Mouse (Mus musculus): ENCODE measurements around the gene Kcnmb3. TPM values are rescaled to one million over a fixed set of nuclear protein-coding genes. Genes with fewer than 3 reads are reported as not detected.
"Not testable (repeated sequence)": the region's sequence is repeated elsewhere in the genome, so short reads cannot be mapped to it uniquely, and the experiment has no call there.

Kcnmb3 gene
- polyA plus RNA-seq, 1 experiment from 2014 or later: not detected

- Histone ChIP-seq H3K9ac (replicated peaks; ENCODE audit: low read length) (no peak overlapping the region), H3K36me3 (replicated peaks; ENCODE audit: control insufficient read depth, insufficient read depth, low read depth, low read length) (no peaks in the 10 kb centered on the region; the same call in 1 of the 2 replicates), H3K9me3 (replicated peaks; ENCODE audit: control insufficient read depth, low read length) (no peaks in the 10 kb centered on the region), H3K4me1 (ENCODE audit: control insufficient read depth, insufficient read depth, low read length) (no peaks in the 10 kb centered on the region), H3K27ac (replicated peaks; ENCODE audit: low read depth, low read length) (no peak overlapping the region), H3K27me3 (ENCODE audit: control insufficient read depth, insufficient read depth, low read length) (no peaks in the 10 kb centered on the region), H3K4me2 (ENCODE audit: low read depth, low read length) (no peak overlapping the region), H3K4me3 (ENCODE audit: low read depth, low read length) (no peak overlapping the region)
- 88% methylated on average over 11 of the region's 11 CpGs for WGBS
- ATAC-seq (replicated peaks; ENCODE audit: insufficient number of reproducible peaks, low FRiP score, low TSS enrichment, low read depth) (no peak), DNase-seq (ENCODE audit: low spot score) (no peak)
Measured at GRCm38 (mm10) chr3:32436101-32436500, 55.9 kb downstream of the Kcnmb3 start.

- H3K4me1 ChIP-seq (ENCODE audit: control insufficient read depth, insufficient read depth, low read length): no peaks in the 10 kb centered on the region
- H3K36me3 ChIP-seq (replicated peaks; ENCODE audit: control insufficient read depth, insufficient read depth, low read depth, low read length): no peaks in the 10 kb centered on the region
- 69% methylated on average over 2 of the region's 2 CpGs for WGBS
- no peak overlapping the region for H3K4me3 ChIP-seq (ENCODE audit: low read depth, low read length)
- H3K27me3 ChIP-seq (ENCODE audit: control insufficient read depth, insufficient read depth, low read length): no peaks in the 10 kb centered on the region
- DNase-seq (ENCODE audit: low spot score): no peak
- H3K4me2 ChIP-seq (ENCODE audit: low read depth, low read length): no peak overlapping the region
- H3K9me3 ChIP-seq (replicated peaks; ENCODE audit: control insufficient read depth, low read length): no peaks in the 10 kb centered on the region
- no peak for ATAC-seq (replicated peaks; ENCODE audit: insufficient number of reproducible peaks, low FRiP score, low TSS enrichment, low read depth)
- H3K27ac ChIP-seq (replicated peaks; ENCODE audit: low read depth, low read length): no peak overlapping the region
- no peak overlapping the region for H3K9ac ChIP-seq (replicated peaks; ENCODE audit: low read length)
Measured at GRCm38 (mm10) chr3:32434016-32434415, 58.0 kb downstream of the Kcnmb3 start.

- H3K9ac ChIP-seq (replicated peaks; ENCODE audit: low read length): no peak overlapping the region
- H3K9me3 ChIP-seq (replicated peaks; ENCODE audit: control insufficient read depth, low read length): no peaks in the 10 kb centered on the region
- DNase-seq (ENCODE audit: low spot score) (no peak), ATAC-seq (replicated peaks; ENCODE audit: insufficient number of reproducible peaks, low FRiP score, low TSS enrichment, low read depth) (no peak)
- H3K4me1 ChIP-seq (ENCODE audit: control insufficient read depth, insufficient read depth, low read length): no peaks in the 10 kb centered on the region
- no peaks in the 10 kb centered on the region for H3K27me3 ChIP-seq (ENCODE audit: control insufficient read depth, insufficient read depth, low read length)
- 79% methylated on average over 2 of the region's 2 CpGs for WGBS
- H3K4me2 ChIP-seq (ENCODE audit: low read depth, low read length): no peak overlapping the region
- no peak overlapping the region for H3K4me3 ChIP-seq (ENCODE audit: low read depth, low read length)
- no peak overlapping the region for H3K27ac ChIP-seq (replicated peaks; ENCODE audit: low read depth, low read length)
- H3K36me3 ChIP-seq (replicated peaks; ENCODE audit: control insufficient read depth, insufficient read depth, low read depth, low read length): no peaks in the 10 kb centered on the region
Measured at GRCm38 (mm10) chr3:32430394-32430793, 61.6 kb downstream of the Kcnmb3 start.

GRCm38 (mm10) chr3:32429351-32429750, 62.7 kb downstream of the Kcnmb3 start:
- not testable (repeated sequence) for H3K36me3 ChIP-seq (replicated peaks; ENCODE audit: control insufficient read depth, insufficient read depth, low read depth, low read length); H3K4me2 ChIP-seq (ENCODE audit: low read depth, low read length); DNase-seq (ENCODE audit: low spot score); H3K9me3 ChIP-seq (replicated peaks; ENCODE audit: control insufficient read depth, low read length); H3K4me3 ChIP-seq (ENCODE audit: low read depth, low read length); H3K4me1 ChIP-seq (ENCODE audit: control insufficient read depth, insufficient read depth, low read length); H3K9ac ChIP-seq (replicated peaks; ENCODE audit: low read length); H3K27me3 ChIP-seq (ENCODE audit: control insufficient read depth, insufficient read depth, low read length); ATAC-seq (replicated peaks; ENCODE audit: insufficient number of reproducible peaks, low FRiP score, low TSS enrichment, low read depth); H3K27ac ChIP-seq (replicated peaks; ENCODE audit: low read depth, low read length)

GRCm38 (mm10) chr3:32428921-32429320, 63.1 kb downstream of the Kcnmb3 start:
- Histone ChIP-seq H3K9me3 (replicated peaks; ENCODE audit: control insufficient read depth, low read length) (no peaks in the 10 kb centered on the region), H3K27ac (replicated peaks; ENCODE audit: low read depth, low read length) (no peak overlapping the region), H3K4me1 (ENCODE audit: control insufficient read depth, insufficient read depth, low read length) (no peaks in the 10 kb centered on the region), H3K4me3 (ENCODE audit: low read depth, low read length) (no peak overlapping the region), H3K36me3 (replicated peaks; ENCODE audit: control insufficient read depth, insufficient read depth, low read depth, low read length) (no peaks in the 10 kb centered on the region), H3K27me3 (ENCODE audit: control insufficient read depth, insufficient read depth, low read length) (no peaks in the 10 kb centered on the region), H3K4me2 (ENCODE audit: low read depth, low read length) (no peak overlapping the region), H3K9ac (replicated peaks; ENCODE audit: low read length) (no peak overlapping the region)
- no peak for ATAC-seq (replicated peaks; ENCODE audit: insufficient number of reproducible peaks, low FRiP score, low TSS enrichment, low read depth)
- DNase-seq (ENCODE audit: low spot score): no peak
- 74% methylated on average over 4 of the region's 4 CpGs for WGBS

GRCm38 (mm10) chr3:32428361-32428760, 63.7 kb downstream of the Kcnmb3 start:
- 89% methylated on average over 3 of the region's 3 CpGs for WGBS
- Histone ChIP-seq H3K36me3 (replicated peaks; ENCODE audit: control insufficient read depth, insufficient read depth, low read depth, low read length) (no peaks in the 10 kb centered on the region), H3K27ac (replicated peaks; ENCODE audit: low read depth, low read length) (no peak overlapping the region), H3K9ac (replicated peaks; ENCODE audit: low read length) (no peak overlapping the region), H3K4me2 (ENCODE audit: low read depth, low read length) (no peak overlapping the region), H3K27me3 (ENCODE audit: control insufficient read depth, insufficient read depth, low read length) (no peaks in the 10 kb centered on the region), H3K4me3 (ENCODE audit: low read depth, low read length) (no peak overlapping the region), H3K4me1 (ENCODE audit: control insufficient read depth, insufficient read depth, low read length) (no peaks in the 10 kb centered on the region), H3K9me3 (replicated peaks; ENCODE audit: control insufficient read depth, low read length) (no peaks in the 10 kb centered on the region)
- ATAC-seq (replicated peaks; ENCODE audit: insufficient number of reproducible peaks, low FRiP score, low TSS enrichment, low read depth) (no peak), DNase-seq (ENCODE audit: low spot score) (no peak)

GRCm38 (mm10) chr3:32427695-32428094, 64.3 kb downstream of the Kcnmb3 start:
- Histone ChIP-seq H3K27ac (replicated peaks; ENCODE audit: low read depth, low read length) (no peak overlapping the region), H3K4me2 (ENCODE audit: low read depth, low read length) (no peak overlapping the region), H3K4me1 (ENCODE audit: control insufficient read depth, insufficient read depth, low read length) (no peaks in the 10 kb centered on the region), H3K27me3 (ENCODE audit: control insufficient read depth, insufficient read depth, low read length) (no peaks in the 10 kb centered on the region), H3K9me3 (replicated peaks; ENCODE audit: control insufficient read depth, low read length) (no peaks in the 10 kb centered on the region), H3K36me3 (replicated peaks; ENCODE audit: control insufficient read depth, insufficient read depth, low read depth, low read length) (no peaks in the 10 kb centered on the region), H3K9ac (replicated peaks; ENCODE audit: low read length) (no peak overlapping the region), H3K4me3 (ENCODE audit: low read depth, low read length) (no peak overlapping the region)
- ATAC-seq (replicated peaks; ENCODE audit: insufficient number of reproducible peaks, low FRiP score, low TSS enrichment, low read depth): no peak
- WGBS: 80% methylated on average over 4 of the region's 4 CpGs
- DNase-seq (ENCODE audit: low spot score): no peak

Data from embryonic facial prominence, embryonic 11.5 days (tissue).